Mouse (Mus musculus) stomach, postnatal 0 days (tissue): ENCODE data around the gene Xrcc5.

Experiments
- CTCF ChIP-seq: IDR thresholded peaks from 2 replicates; pipeline ENCODE4 v1.5.1; 2016; ENCODE audit warnings: antibody characterized with exemption, low read depth, mild to moderate bottlenecking, moderate library complexity
- EP300 ChIP-seq: optimal IDR thresholded peaks from 2 replicates; pipeline ENCODE3; 2016; ENCODE audit warnings: antibody characterized with exemption

DNA sequence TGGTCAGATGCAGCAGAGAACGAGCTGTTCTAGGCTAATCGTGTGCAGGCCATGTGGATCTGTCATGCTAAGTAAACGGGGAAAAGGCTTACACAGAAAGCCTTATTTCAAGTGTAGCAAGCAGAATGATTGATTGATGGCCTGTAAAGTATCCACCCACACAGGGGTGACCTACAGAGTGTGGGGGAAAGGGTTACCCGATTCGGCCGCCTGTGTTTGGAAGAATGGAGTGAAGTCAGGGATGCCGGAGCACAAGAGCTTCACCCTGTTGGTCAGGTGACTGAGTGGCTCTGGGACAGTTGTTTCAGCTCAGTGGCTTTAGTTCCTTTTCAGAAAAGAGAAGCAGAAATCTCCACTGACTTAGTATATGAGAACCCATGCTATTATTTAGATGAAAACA, 9.7 kb downstream of the Xrcc5 start:
- TF ChIP-seq CTCF (no peak), EP300 (no peak)
